Mouse (Mus musculus) forebrain, embryonic 10.5 days (tissue): Measurements from ENCODE around the gene Nrg4. TPM values are rescaled to one million over a fixed set of nuclear protein-coding genes. Genes with fewer than 3 reads are reported as not detected.

Experiments used
- DNase-seq: peaks from one replicate; pipeline ENCODE4 v3.0.0-alpha.2; 2017; ENCODE audit warnings: low spot score; ENCODE audit errors: extremely low spot score
- H3K27ac ChIP-seq: fragments of 300-500 bp; sonication (generic); 2 replicates; pipeline ENCODE4 v1.5.1; 2016; ENCODE audit warnings: mild to moderate bottlenecking
- H3K27me3 ChIP-seq: fragments of 300-500 bp; sonication (generic); 2 replicates; pipeline ENCODE4 v1.6.1; 2016; ENCODE audit warnings: mild to moderate bottlenecking; ENCODE audit not compliant: poor library complexity, severe bottlenecking
- H3K36me3 ChIP-seq: fragments of 300-500 bp; sonication (generic); replicated peaks from 2 replicates; pipeline ENCODE4 v1.6.1; 2016; ENCODE audit warnings: mild to moderate bottlenecking, moderate library complexity
- H3K4me1 ChIP-seq: fragments of 300-500 bp; sonication (generic); 2 replicates; pipeline ENCODE4 v1.6.1; 2016
- H3K4me3 ChIP-seq: fragments of 300-500 bp; sonication (generic); 2 replicates; pipeline ENCODE4 v1.5.1; 2016; ENCODE audit warnings: mild to moderate bottlenecking, moderate library complexity
- H3K9me3 ChIP-seq: fragments of 300-500 bp; sonication (generic); 2 replicates; pipeline ENCODE4 v1.6.1; 2016; ENCODE audit warnings: mild to moderate bottlenecking, moderate library complexity
- WGBS: fragments of 180-500 bp; shearing (Covaris S2); methylation state at CpG from one replicate; pipeline ENCODE4 v1.1.7; 2016; 5-methylcytosine and 5-hydroxymethylcytosine counted together
- polyA plus RNA-seq: library from polyadenylated mRNA; unstranded; fragments of >200 nt; fragmentation: Nextera tagmentation; extraction: Ambion mirVana; gene quantifications from 2 replicates; pipeline ENCODE4 v1.2.1, GENCODE M21; 2016

The Nrg4 gene
- polyA plus RNA-seq, 1 experiment from 2014 or later, result 0.73 TPM

GRCm38 (mm10) chr9:55308455-55308854 is 18.2 kb downstream of the Nrg4 start:
- no peak overlapping the region for H3K4me3 ChIP-seq
- WGBS, result 85% methylated on average over 5 of the region's 5 CpGs
- H3K36me3 ChIP-seq, result no peaks in the 10 kb centered on the region
- no peaks in the 10 kb centered on the region for H3K27me3 ChIP-seq
- DNase-seq, result no peak
- no peak overlapping the region for H3K27ac ChIP-seq
- H3K4me1 ChIP-seq, result no peaks in the 10 kb centered on the region
- H3K9me3 ChIP-seq, result no peaks in the 10 kb centered on the region

- Histone ChIP-seq H3K36me3 (no peaks in the 10 kb centered on the region), H3K27me3 (no peaks in the 10 kb centered on the region), H3K9me3 (no peaks in the 10 kb centered on the region), H3K4me1 (no peaks in the 10 kb centered on the region), H3K4me3 (no peak overlapping the region), H3K27ac (no peak overlapping the region)
- WGBS, result 85% methylated on average over 5 of the region's 5 CpGs
- no peak for DNase-seq
Measured at GRCm38 (mm10) chr9:55307557-55307956, 19.1 kb downstream of the Nrg4 start.

GRCm38 (mm10) chr9:55307066-55307465 is 19.6 kb downstream of the Nrg4 start:
- Histone ChIP-seq H3K9me3 (no peaks in the 10 kb centered on the region), H3K27ac (no peak overlapping the region), H3K36me3 (no peaks in the 10 kb centered on the region), H3K4me3 (no peak overlapping the region), H3K4me1 (no peaks in the 10 kb centered on the region), H3K27me3 (no peaks in the 10 kb centered on the region)
- no peak for DNase-seq
- 80% methylated on average over 2 of the region's 2 CpGs for WGBS

GRCm38 (mm10) chr9:55296221-55296620 is 30.4 kb downstream of the Nrg4 start:
- Histone ChIP-seq H3K27ac (no peak overlapping the region), H3K9me3 (no peaks in the 10 kb centered on the region), H3K4me1 (no peaks in the 10 kb centered on the region), H3K4me3 (no peak overlapping the region), H3K36me3 (no peaks in the 10 kb centered on the region), H3K27me3 (no peaks in the 10 kb centered on the region)
- DNase-seq, result no peak
- 79% methylated on average over 2 of the region's 2 CpGs for WGBS

GRCm38 (mm10) chr9:55291966-55292365 is 34.7 kb downstream of the Nrg4 start:
- Histone ChIP-seq H3K27ac (no peak overlapping the region), H3K27me3 (no peaks in the 10 kb centered on the region), H3K4me1 (no peaks in the 10 kb centered on the region), H3K9me3 (no peaks in the 10 kb centered on the region), H3K36me3 (no peaks in the 10 kb centered on the region), H3K4me3 (no peak overlapping the region)
- WGBS, result 93% methylated on average over 4 of the region's 4 CpGs
- no peak for DNase-seq

GRCm38 (mm10) chr9:55289475-55290198 is 37.0 kb downstream of the Nrg4 start:
- DNase-seq, result no peak
- H3K27ac ChIP-seq, result no peak overlapping the region
- H3K4me3 ChIP-seq, result no peak overlapping the region
- H3K4me1 ChIP-seq, result no peaks in the 10 kb centered on the region
- H3K36me3 ChIP-seq, result no peaks in the 10 kb centered on the region
- H3K27me3 ChIP-seq, result no peaks in the 10 kb centered on the region
- 66% methylated on average over 3 of the region's 3 CpGs for WGBS
- no peaks in the 10 kb centered on the region for H3K9me3 ChIP-seq

GRCm38 (mm10) chr9:55285197-55285596 is 41.4 kb downstream of the Nrg4 start:
- Histone ChIP-seq H3K4me1 (peaks cover 6% of the 10 kb centered on the region), H3K36me3 (no peaks in the 10 kb centered on the region), H3K27me3 (no peaks in the 10 kb centered on the region), H3K27ac (no peak overlapping the region), H3K4me3 (no peak overlapping the region), H3K9me3 (no peaks in the 10 kb centered on the region)
- DNase-seq, result no peak
- WGBS, result 77% methylated on average over 3 of the region's 3 CpGs

- H3K27me3 ChIP-seq, result no peaks in the 10 kb centered on the region
- 10% methylated on average over 14 of the region's 14 CpGs for WGBS
- no peaks in the 10 kb centered on the region for H3K9me3 ChIP-seq
- H3K36me3 ChIP-seq, result no peaks in the 10 kb centered on the region
- no peak overlapping the region for H3K27ac ChIP-seq
- no peak overlapping the region for H3K4me3 ChIP-seq
- no peak for DNase-seq
- peaks cover 6% of the 10 kb centered on the region for H3K4me1 ChIP-seq
Measured at GRCm38 (mm10) chr9:55283516-55283915, 43.1 kb downstream of the Nrg4 start.

GRCm38 (mm10) chr9:55279114-55279825 is 47.4 kb downstream of the Nrg4 start:
- no peak overlapping the region for H3K27ac ChIP-seq
- H3K4me3 ChIP-seq, result no peak overlapping the region
- no peaks in the 10 kb centered on the region for H3K36me3 ChIP-seq
- H3K4me1 ChIP-seq, result peaks cover 6% of the 10 kb centered on the region
- DNase-seq, result no peak
- no peaks in the 10 kb centered on the region for H3K9me3 ChIP-seq
- H3K27me3 ChIP-seq, result no peaks in the 10 kb centered on the region
- WGBS, result 92% methylated on average over 8 of the region's 8 CpGs

- WGBS, result 83% methylated on average over 4 of the region's 4 CpGs
- H3K4me1 ChIP-seq, result 0 out of 2 replicates have a peak, but pooled peaks cover under 1% of the 10 kb centered on the region
- no peak overlapping the region for H3K27ac ChIP-seq
- no peak overlapping the region for H3K4me3 ChIP-seq
- no peaks in the 10 kb centered on the region for H3K36me3 ChIP-seq
- DNase-seq, result no peak
- H3K27me3 ChIP-seq, result no peaks in the 10 kb centered on the region
- H3K9me3 ChIP-seq, result no peaks in the 10 kb centered on the region
Measured at GRCm38 (mm10) chr9:55277562-55277961, 49.1 kb downstream of the Nrg4 start.

- 51% methylated on average over 4 of the region's 4 CpGs for WGBS
Measured at GRCm38 (mm10) chr9:55273906-55274305, 52.7 kb downstream of the Nrg4 start.

GRCm38 (mm10) chr9:55271960-55272560 is 54.6 kb downstream of the Nrg4 start:
- no peaks in the 10 kb centered on the region for H3K27me3 ChIP-seq
- no peaks in the 10 kb centered on the region for H3K9me3 ChIP-seq
- WGBS, result 60% methylated on average over 5 of the region's 5 CpGs
- H3K4me3 ChIP-seq, result no peak overlapping the region
- H3K4me1 ChIP-seq, result 0 out of 2 replicates have a peak, but pooled peaks cover 8% of the 10 kb centered on the region
- no peak for DNase-seq
- H3K27ac ChIP-seq, result no peak overlapping the region
- no peaks in the 10 kb centered on the region for H3K36me3 ChIP-seq

More at GRCm38 (mm10) chr9:55273906-55274305, 52.7 kb downstream of the Nrg4 start:
- no peak for DNase-seq
- no peaks in the 10 kb centered on the region for H3K36me3 ChIP-seq
- H3K4me3 ChIP-seq, result no peak overlapping the region
- H3K9me3 ChIP-seq, result no peaks in the 10 kb centered on the region
- no peak overlapping the region for H3K27ac ChIP-seq
- H3K4me1 ChIP-seq, result 0 out of 2 replicates have a peak, but pooled peaks cover 8% of the 10 kb centered on the region
- H3K27me3 ChIP-seq, result no peaks in the 10 kb centered on the region
